Mouse (Mus musculus) brain, embryonic 14.5 days (tissue): ENCODE data around the gene Ece1.

Experiments used
- CTCF ChIP-seq: fragments of 200-500 bp; IDR thresholded peaks from 2 replicates; pipeline ENCODE4 v1.5.1; 2012; ENCODE audit warnings: inconsistent platforms, mild to moderate bottlenecking, moderate library complexity, borderline replicate concordance; ENCODE audit not compliant: insufficient read depth, insufficient read length; ENCODE audit errors: extremely low read depth
- POLR2A ChIP-seq: fragments of 200-500 bp; IDR thresholded peaks from 2 replicates; pipeline ENCODE4 v1.6.1; 2012; ENCODE audit warnings: mild to moderate bottlenecking, inconsistent platforms, borderline replicate concordance; ENCODE audit not compliant: poor library complexity, insufficient read depth, insufficient read length, severe bottlenecking; ENCODE audit errors: extremely low read depth

DNA sequence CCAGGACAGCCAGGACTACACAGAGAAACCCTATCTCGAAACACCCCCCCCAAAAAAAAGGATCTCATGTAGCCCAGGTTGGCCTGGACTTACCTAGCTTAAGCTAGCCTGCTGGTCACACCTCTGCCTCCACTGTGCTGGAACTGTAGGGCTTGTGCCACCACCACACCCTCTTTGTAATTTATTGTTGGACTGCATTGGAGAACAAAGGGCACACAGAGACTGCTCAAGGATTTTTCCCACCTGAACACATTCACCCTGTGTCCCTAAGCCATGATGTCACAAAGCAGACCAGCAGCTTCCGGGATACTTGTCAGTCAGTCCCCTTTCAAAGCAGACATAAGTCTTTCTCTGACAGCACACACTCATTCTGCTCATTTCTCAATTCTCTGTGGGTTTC is 3.7 kb upstream of the Ece1 start:
- TF ChIP-seq CTCF = no peak
- TF ChIP-seq POLR2A = no peak
